Mouse (Mus musculus): ENCODE measurements around the gene Ms4a7. TPM values are rescaled to one million over a fixed set of nuclear protein-coding genes. Genes with fewer than 3 reads are reported as not detected.

The Ms4a7 gene
- total RNA-seq, 4 experiments from 2014 or later, result 0.18 to 0.50 TPM; not detected in 2

Other genes starting within 250 kb of the Ms4a7 start
- not detected for gene 1700017D01Rik, start 205.3 kb downstream of the Ms4a7 start, total RNA-seq (2022)
- not detected for gene 1700025F22Rik, start 170.8 kb downstream of the Ms4a7 start, total RNA-seq (2022)
- gene Ms4a13, start 139.4 kb downstream of the Ms4a7 start, total RNA-seq (2022), result not detected
- not detected for gene Ms4a12, start 103.7 kb downstream of the Ms4a7 start, total RNA-seq (2022)
- gene Ms4a1, start 69.9 kb downstream of the Ms4a7 start, total RNA-seq (2022), result under 1 TPM in 1 of 4 experiments, not detected in 3; 0.09 TPM
- not detected for gene Ms4a5, start 52.3 kb downstream of the Ms4a7 start, total RNA-seq (2022)
- gene Ms4a14, start 21.7 kb downstream of the Ms4a7 start, total RNA-seq (2022), result under 1 TPM in 1 of 4 experiments, not detected in 3; 0.10 TPM
- gene Ms4a4a, start 39.4 kb upstream of the Ms4a7 start, total RNA-seq (2022), result 1 to 10 TPM in 1 of 4 experiments, under 1 TPM in 3; 0.47 to 1.1 (median 0.67) TPM
- gene Ms4a4c, start 68.6 kb upstream of the Ms4a7 start, total RNA-seq (2022), result under 1 TPM in 1 of 4 experiments, not detected in 3; 0.82 TPM
- gene Ms4a4b, start 107.4 kb upstream of the Ms4a7 start, total RNA-seq (2022), result under 1 TPM in 1 of 4 experiments, not detected in 3; 0.66 TPM
- gene Ms4a6c, start 133.2 kb upstream of the Ms4a7 start, total RNA-seq (2022), result 1 to 10 TPM in 3 of 4 experiments, under 1 TPM in 1; 0.76 to 5.8 (median 2.8) TPM
- under 1 TPM; 0.21 to 0.72 (median 0.54) TPM for gene Gm8369, start 149.8 kb upstream of the Ms4a7 start, total RNA-seq (2022)
- gene Ms4a6b, start 180.4 kb upstream of the Ms4a7 start, total RNA-seq (2022), result 1 to 10 TPM in 3 of 4 experiments, under 1 TPM in 1; 0.94 to 3.3 (median 2.2) TPM
- not detected for gene Ms4a4d, start 200.7 kb upstream of the Ms4a7 start, total RNA-seq (2022)

Measured in layer of hippocampus, adult 8-10 months (tissue).